Comparison of ENCODE assay signal across 8 mouse cellular contexts in genomic region chr1:50926374-50927060, GRCm38 (mm10). TPM values are rescaled to one million over a fixed set of nuclear protein-coding genes. Genes with fewer than 3 reads are reported as not detected.
DNase-seq lines count a peak whose midpoint lies in the region; ATAC-seq lines count a peak whose summit lies in the region.

No protein-coding gene starts in this region.

- peak overlapping the region; percentile 99 for H3K4me2 ChIP-seq in embryonic facial prominence, embryonic 15.5 days (replicated peaks)
- peak overlapping the region; percentile 82 for H3K4me2 ChIP-seq in hindbrain, embryonic 15.5 days
- peak overlapping the region; percentile 72 for H3K4me2 ChIP-seq in liver, embryonic 15.5 days
- peak overlapping the region; percentile 100 for H3K4me2 ChIP-seq in stomach, embryonic 15.5 days

- peak; percentile 2 for DNase-seq in kidney, adult 18-20 months
- no peak for DNase-seq in kidney, adult 9 months
- peak; percentile 54 for DNase-seq in Muller cell, postnatal 12 days (ENCODE audit: inconsistent ontology term)
- no peak for DNase-seq in c-Kit-positive CD71-positive TER-119-positive erythroid progenitor cells, embryonic 14.5 days (ENCODE audit: low spot score)

- H3K36me3 ChIP-seq in embryonic facial prominence, embryonic 15.5 days, result no peaks in the 10 kb centered on the region
- no peaks in the 10 kb centered on the region for H3K36me3 ChIP-seq in hindbrain, embryonic 15.5 days
- no peaks in the 10 kb centered on the region for H3K36me3 ChIP-seq in liver, embryonic 15.5 days (replicated peaks)
- H3K36me3 ChIP-seq in stomach, embryonic 15.5 days, result no peaks in the 10 kb centered on the region

- peaks cover 20% of the 10 kb centered on the region for H3K4me1 ChIP-seq in embryonic facial prominence, embryonic 15.5 days
- peaks cover 5% of the 10 kb centered on the region; the same call in 1 of the 2 replicates for H3K4me1 ChIP-seq in hindbrain, embryonic 15.5 days (replicated peaks)
- H3K4me1 ChIP-seq in liver, embryonic 15.5 days (replicated peaks), result peaks cover 6% of the 10 kb centered on the region; the same call in 1 of the 2 replicates
- H3K4me1 ChIP-seq in stomach, embryonic 15.5 days, result peaks cover 12% of the 10 kb centered on the region

- H3K27me3 ChIP-seq in embryonic facial prominence, embryonic 15.5 days, result peaks cover 53% of the 10 kb centered on the region
- H3K27me3 ChIP-seq in hindbrain, embryonic 15.5 days, result no peaks in the 10 kb centered on the region
- peaks cover 50% of the 10 kb centered on the region for H3K27me3 ChIP-seq in liver, embryonic 15.5 days
- peaks cover 31% of the 10 kb centered on the region for H3K27me3 ChIP-seq in stomach, embryonic 15.5 days (replicated peaks)

- H3K4me3 ChIP-seq in embryonic facial prominence, embryonic 15.5 days (replicated peaks), result peak overlapping the region; percentile 59
- peak overlapping the region; percentile 76 for H3K4me3 ChIP-seq in hindbrain, embryonic 15.5 days
- peak overlapping the region; percentile 47 for H3K4me3 ChIP-seq in liver, embryonic 15.5 days (replicated peaks)
- H3K4me3 ChIP-seq in stomach, embryonic 15.5 days (replicated peaks), result peak overlapping the region; percentile 58

- no peak overlapping the region for H3K9ac ChIP-seq in embryonic facial prominence, embryonic 15.5 days
- H3K9ac ChIP-seq in hindbrain, embryonic 15.5 days, result peak overlapping the region; percentile 86
- H3K9ac ChIP-seq in liver, embryonic 15.5 days, result no peak overlapping the region
- H3K9ac ChIP-seq in stomach, embryonic 15.5 days, result no peak overlapping the region

- WGBS in embryonic facial prominence, embryonic 15.5 days, result 1% methylated on average over 23 of the region's 23 CpGs
- under 1% methylated on average over 23 of the region's 23 CpGs for WGBS in hindbrain, embryonic 15.5 days
- 3% methylated on average over 23 of the region's 23 CpGs for WGBS in liver, embryonic 15.5 days (ENCODE audit: insufficient replicate concordance)
- 3% methylated on average over 23 of the region's 23 CpGs for WGBS in stomach, embryonic 15.5 days

- no peaks in the 10 kb centered on the region for H3K9me3 ChIP-seq in embryonic facial prominence, embryonic 15.5 days (replicated peaks)
- no peaks in the 10 kb centered on the region for H3K9me3 ChIP-seq in hindbrain, embryonic 15.5 days
- no peaks in the 10 kb centered on the region for H3K9me3 ChIP-seq in liver, embryonic 15.5 days (replicated peaks)
- H3K9me3 ChIP-seq in stomach, embryonic 15.5 days, result no peaks in the 10 kb centered on the region

- 0 out of 2 replicates have a peak, but pooled peaks have one; percentile 10 for ATAC-seq in embryonic facial prominence, embryonic 15.5 days (ENCODE audit: insufficient number of reproducible peaks, low FRiP score, low TSS enrichment, low read depth)
- ATAC-seq in hindbrain, embryonic 15.5 days (ENCODE audit: low FRiP score, low read depth), result peak; percentile 49
- ATAC-seq in liver, embryonic 15.5 days (ENCODE audit: insufficient read depth), result 0 out of 2 replicates have a peak, but pooled peaks have one; percentile 22
- ATAC-seq in stomach, embryonic 15.5 days (ENCODE audit: insufficient read depth, low FRiP score, low read depth), result peak; percentile 53

- H3K27ac ChIP-seq in embryonic facial prominence, embryonic 15.5 days (replicated peaks), result no peak overlapping the region
- H3K27ac ChIP-seq in hindbrain, embryonic 15.5 days (replicated peaks), result peak overlapping the region; percentile 93
- H3K27ac ChIP-seq in liver, embryonic 15.5 days (replicated peaks), result no peak overlapping the region
- no peak overlapping the region for H3K27ac ChIP-seq in stomach, embryonic 15.5 days

RNA-seq across cellular contexts. Expression of gene Tmeff2, which starts 26.1 kb away (rescaled TPM):
- polyA plus RNA-seq in embryonic facial prominence, embryonic 15.5 days (2015; fragmentation: Nextera tagmentation; extraction: Ambion mirVana), result 11.6 and 11.7 TPM in 2 replicates
- 66.4 and 77.8 TPM in 2 replicates for polyA plus RNA-seq in hindbrain, embryonic 15.5 days (2015; fragmentation: Nextera tagmentation; extraction: Ambion mirVana)
- 0.91 and 0.96 TPM in 2 replicates for polyA plus RNA-seq in liver, embryonic 15.5 days (2015; fragmentation: Nextera tagmentation; extraction: Ambion mirVana)
- 8.4 and 8.5 TPM in 2 replicates for polyA plus RNA-seq in stomach, embryonic 15.5 days (2015; fragmentation: Nextera tagmentation; extraction: Ambion mirVana)

Comparison
In these comparisons a context has a peak if more than half of its experiments do, and no peak if none do; other contexts are left out.
1. DNase-seq: peak in kidney, adult 18-20 months (single experiment) and Muller cell, postnatal 12 days (single experiment); none in kidney, adult 9 months (single experiment) and c-Kit-positive CD71-positive TER-119-positive erythroid progenitor cells, embryonic 14.5 days (single experiment).
2. Peak in every context shown above with its lines, with median percentiles within 50 percentile points of each other: ATAC-seq, H3K4me2 ChIP-seq and H3K4me3 ChIP-seq.